Mouse (Mus musculus): ENCODE measurements at regions not wholly inside any gene's neighbourhood (a gene's known extent, or its start where the extent isn't known, plus 50 kb on each side); places are given as distances from the start of the nearest gene placed in this dataset.

GRCm38 (mm10) chr14:100468311-100468710, 183.8 kb upstream of the Klf12 start:
- Histone ChIP-seq H3K4me3 (ENCODE audit: low read depth, low read length) (no peak overlapping the region), H3K27me3 (replicated peaks; ENCODE audit: insufficient read depth, low read length) (no peaks in the 10 kb centered on the region), H3K4me2 (replicated peaks; ENCODE audit: low read depth, low read length) (no peak overlapping the region), H3K27ac (ENCODE audit: low read length) (no peak overlapping the region), H3K9me3 (ENCODE audit: low read length) (no peaks in the 10 kb centered on the region), H3K36me3 (ENCODE audit: insufficient read depth, low read length) (no peaks in the 10 kb centered on the region), H3K4me1 (ENCODE audit: insufficient read depth, low read depth, low read length) (no peaks in the 10 kb centered on the region), H3K9ac (replicated peaks; ENCODE audit: low read depth) (no peak overlapping the region)
- 76% methylated on average over 3 of the region's 3 CpGs for WGBS
- DNase-seq (ENCODE audit: low spot score) (no peak), ATAC-seq (no peak)
- TF ChIP-seq CTCF (IDR thresholded peaks at IDR 0.05) (no peak), EP300 (IDR thresholded peaks at IDR 0.05) (no peak)

DNA sequence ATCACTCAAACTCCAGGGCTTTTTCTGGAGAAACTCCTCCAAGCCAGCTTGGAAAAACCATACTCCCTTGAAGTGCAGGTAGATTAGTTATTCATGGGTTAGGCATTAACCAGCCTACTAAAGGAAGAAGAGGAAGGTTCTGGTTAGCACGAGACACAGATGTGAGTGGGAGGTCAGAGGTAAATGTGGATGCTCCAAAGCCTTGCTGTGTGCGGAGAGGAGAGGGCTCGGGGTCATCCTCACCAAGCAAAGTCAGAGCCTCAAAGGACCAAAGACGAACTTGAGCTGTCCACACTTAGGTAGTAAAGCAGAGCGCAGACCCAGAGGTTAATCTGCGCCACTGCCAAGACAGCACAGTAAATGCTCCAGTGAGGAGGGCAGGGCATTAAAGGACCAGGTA, 177.8 kb upstream of the Klf12 start:
- ATAC-seq: no peak
- H3K4me1 ChIP-seq (ENCODE audit: insufficient read depth, low read depth, low read length): no peaks in the 10 kb centered on the region
- H3K27ac ChIP-seq (ENCODE audit: low read length): no peak overlapping the region
- no peak for DNase-seq (ENCODE audit: low spot score)
- TF ChIP-seq EP300 (IDR thresholded peaks at IDR 0.05): no peak
- TF ChIP-seq CTCF (IDR thresholded peaks at IDR 0.05): no peak
- H3K4me3 ChIP-seq (ENCODE audit: low read depth, low read length): no peak overlapping the region
- no peaks in the 10 kb centered on the region for H3K27me3 ChIP-seq (replicated peaks; ENCODE audit: insufficient read depth, low read length)
- WGBS: 61% methylated on average over 6 of the region's 6 CpGs
- no peak overlapping the region for H3K9ac ChIP-seq (replicated peaks; ENCODE audit: low read depth)
- H3K4me2 ChIP-seq (replicated peaks; ENCODE audit: low read depth, low read length): no peak overlapping the region
- H3K36me3 ChIP-seq (ENCODE audit: insufficient read depth, low read length): no peaks in the 10 kb centered on the region
- no peaks in the 10 kb centered on the region for H3K9me3 ChIP-seq (ENCODE audit: low read length)

GRCm38 (mm10) chr14:100461141-100462043, 176.9 kb upstream of the Klf12 start:
- H3K4me3 ChIP-seq (ENCODE audit: low read depth, low read length): no peak overlapping the region
- H3K9ac ChIP-seq (replicated peaks; ENCODE audit: low read depth): no peak overlapping the region
- no peaks in the 10 kb centered on the region for H3K4me1 ChIP-seq (ENCODE audit: insufficient read depth, low read depth, low read length)
- H3K9me3 ChIP-seq (ENCODE audit: low read length): no peaks in the 10 kb centered on the region
- no peak overlapping the region for H3K27ac ChIP-seq (ENCODE audit: low read length)
- ATAC-seq (peak; percentile 73), DNase-seq (ENCODE audit: low spot score) (peak; percentile 42)
- H3K4me2 ChIP-seq (replicated peaks; ENCODE audit: low read depth, low read length): no peak overlapping the region
- no peaks in the 10 kb centered on the region for H3K36me3 ChIP-seq (ENCODE audit: insufficient read depth, low read length)
- no peaks in the 10 kb centered on the region for H3K27me3 ChIP-seq (replicated peaks; ENCODE audit: insufficient read depth, low read length)
- TF ChIP-seq EP300 (IDR thresholded peaks at IDR 0.05): no peak
- no peak for TF ChIP-seq CTCF (IDR thresholded peaks at IDR 0.05)
- WGBS: 40% methylated on average over 12 of the region's 12 CpGs

DNA sequence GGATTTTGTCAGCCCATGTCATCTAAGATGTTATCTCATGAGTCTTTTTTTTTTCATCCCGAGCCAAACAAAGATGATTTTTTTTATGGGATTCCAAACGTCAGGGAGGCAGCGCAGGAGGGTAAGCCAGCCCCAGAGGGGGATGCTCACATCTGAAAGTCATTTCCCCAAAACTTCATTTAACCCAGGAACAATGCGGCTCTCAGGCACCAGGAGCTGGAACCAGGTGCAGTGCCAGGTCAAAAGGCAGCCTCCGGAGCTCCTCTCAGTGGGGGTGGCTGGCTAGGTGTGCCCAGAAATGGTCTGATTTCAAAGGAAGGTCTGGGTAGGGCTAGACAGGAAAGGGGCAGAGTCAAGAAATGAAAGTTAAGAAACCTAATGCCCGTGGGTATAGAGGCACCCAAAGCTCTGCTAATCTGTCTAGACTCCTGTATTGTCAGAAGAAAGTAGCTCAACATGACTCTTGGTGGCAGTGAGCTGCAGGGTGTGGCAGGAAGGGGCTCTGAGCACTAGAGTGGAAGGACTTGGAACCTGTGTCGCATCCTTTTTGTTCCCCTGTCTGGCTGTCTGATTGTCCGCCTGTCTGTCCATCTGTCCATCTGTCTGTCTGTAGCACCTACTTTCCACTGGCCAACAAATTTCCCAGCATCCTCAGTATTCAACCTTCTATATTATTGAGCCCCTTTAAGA, 175.3 kb upstream of the Klf12 start:
- Histone ChIP-seq H3K36me3 (ENCODE audit: insufficient read depth, low read length) (no peaks in the 10 kb centered on the region), H3K27me3 (replicated peaks; ENCODE audit: insufficient read depth, low read length) (no peaks in the 10 kb centered on the region), H3K27ac (ENCODE audit: low read length) (no peak overlapping the region), H3K4me3 (ENCODE audit: low read depth, low read length) (no peak overlapping the region), H3K4me1 (ENCODE audit: insufficient read depth, low read depth, low read length) (no peaks in the 10 kb centered on the region), H3K4me2 (replicated peaks; ENCODE audit: low read depth, low read length) (no peak overlapping the region), H3K9me3 (ENCODE audit: low read length) (no peaks in the 10 kb centered on the region), H3K9ac (replicated peaks; ENCODE audit: low read depth) (no peak overlapping the region)
- DNase-seq (ENCODE audit: low spot score) (no peak), ATAC-seq (no peak)
- TF ChIP-seq CTCF (IDR thresholded peaks at IDR 0.05) (no peak), EP300 (IDR thresholded peaks at IDR 0.05) (no peak)
- WGBS: 27% methylated on average over 8 of the region's 8 CpGs

DNA sequence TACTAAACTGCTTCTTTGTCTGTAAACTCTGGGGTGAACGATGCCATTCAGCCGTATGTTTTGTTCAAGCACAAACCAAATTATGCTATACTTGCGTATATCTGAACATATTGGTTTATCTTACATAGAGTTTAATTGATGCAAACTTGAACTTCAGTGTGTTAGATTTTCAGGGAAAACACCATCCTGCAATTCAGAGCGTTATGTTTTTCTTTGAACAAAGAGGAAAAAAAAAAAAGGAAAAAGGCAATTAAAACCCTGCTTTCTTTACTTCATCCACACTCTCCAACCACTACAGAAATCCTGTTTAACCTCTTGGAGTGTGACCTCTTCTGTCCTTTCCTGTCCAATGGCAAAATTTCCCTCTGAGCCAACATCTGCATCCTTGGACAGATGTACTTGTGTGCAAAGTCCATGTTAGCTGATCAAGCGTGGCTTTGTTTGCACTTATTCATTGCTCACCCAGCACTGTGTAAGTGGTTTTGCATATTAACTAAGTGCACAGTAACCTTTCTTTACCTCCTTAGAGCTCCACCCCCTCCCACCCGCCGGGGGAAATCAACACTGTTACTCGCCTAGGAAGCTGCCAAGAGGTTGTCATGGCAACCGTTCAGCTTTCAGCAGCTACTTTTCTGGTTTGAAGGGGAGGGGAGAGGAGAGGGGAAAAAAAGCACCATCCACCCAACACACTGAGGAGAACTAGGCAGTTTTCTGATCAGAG, 174.4 kb upstream of the Klf12 start:
- Histone ChIP-seq H3K4me3 (ENCODE audit: low read depth, low read length) (no peak overlapping the region), H3K9ac (replicated peaks; ENCODE audit: low read depth) (no peak overlapping the region), H3K9me3 (ENCODE audit: low read length) (no peaks in the 10 kb centered on the region), H3K27ac (ENCODE audit: low read length) (no peak overlapping the region), H3K4me1 (ENCODE audit: insufficient read depth, low read depth, low read length) (no peaks in the 10 kb centered on the region), H3K4me2 (replicated peaks; ENCODE audit: low read depth, low read length) (no peak overlapping the region), H3K27me3 (replicated peaks; ENCODE audit: insufficient read depth, low read length) (no peaks in the 10 kb centered on the region), H3K36me3 (ENCODE audit: insufficient read depth, low read length) (no peaks in the 10 kb centered on the region)
- 20% methylated on average over 9 of the region's 9 CpGs for WGBS
- DNase-seq (ENCODE audit: low spot score) (peak; percentile 53), ATAC-seq (peak; percentile 58)
- TF ChIP-seq EP300 (IDR thresholded peaks at IDR 0.05) (no peak), CTCF (IDR thresholded peaks at IDR 0.05) (no peak)

Measured in lung, postnatal 0 days (tissue).